Mouse (Mus musculus) ES-E14 (cell line): Measurements from ENCODE around the gene Tmem266. TPM values are rescaled to one million over a fixed set of nuclear protein-coding genes. Genes with fewer than 3 reads are reported as not detected.

Source experiments
- DNase-seq: peaks from one replicate; pipeline ENCODE4 v3.0.0-alpha.2; 2013; ENCODE audit warnings: low read depth, low spot score
- H3K27ac ChIP-seq: 2 replicates; pipeline ENCODE4 v1.5.1; 2012; ENCODE audit warnings: low read depth, mild to moderate bottlenecking, low read length, moderate library complexity, mixed read lengths; ENCODE audit not compliant: poor library complexity, insufficient read depth, severe bottlenecking
- H3K36me3 ChIP-seq: 2 replicates; pipeline ENCODE4 v1.6.1; 2012; ENCODE audit warnings: mild to moderate bottlenecking, low read length, moderate library complexity, mixed read lengths; ENCODE audit not compliant: control insufficient read depth, poor library complexity, insufficient read depth, severe bottlenecking
- H3K4me1 ChIP-seq, 2 experiments: fragments of 150-350 bp in 1 of 2; sonication (generic) in 1 of 2; 2 replicates each; pipeline ENCODE4 v1.6.1; 2012; ENCODE audit warnings: low read length in 2 of 2, mild to moderate bottlenecking in 1 of 2, mixed read lengths in 1 of 2; ENCODE audit not compliant: control insufficient read depth in 2 of 2, insufficient read depth in 2 of 2, poor library complexity in 1 of 2
- H3K4me3 ChIP-seq, 2 experiments: fragments of 150-350 bp in 1 of 2; sonication (generic) in 1 of 2; 2 replicates each; pipeline ENCODE4 v1.5.1; 2012; ENCODE audit warnings: low read length in 2 of 2, low read depth in 1 of 2, mild to moderate bottlenecking in 1 of 2, mixed read lengths in 1 of 2; ENCODE audit not compliant: insufficient read depth in 1 of 2, poor library complexity in 1 of 2, severe bottlenecking in 1 of 2
- H3K9ac ChIP-seq: 2 replicates; pipeline ENCODE4 v1.6.1; 2012; ENCODE audit warnings: low read depth, mild to moderate bottlenecking, low read length, mixed read lengths; ENCODE audit not compliant: poor library complexity, insufficient read depth, severe bottlenecking
- H3K9me3 ChIP-seq: fragments of 150-350 bp; sonication (generic); 2 replicates; pipeline ENCODE4 v1.6.1; 2012; ENCODE audit warnings: low read depth, mild to moderate bottlenecking, low read length; ENCODE audit not compliant: control insufficient read depth, insufficient read depth
- CHD2 ChIP-seq: IDR thresholded peaks from 2 replicates; pipeline ENCODE4 v1.6.1; 2014; ENCODE audit warnings: mild to moderate bottlenecking, low read depth, low read length, inconsistent platforms
- HCFC1 ChIP-seq: IDR thresholded peaks from 2 replicates; pipeline ENCODE4 v1.6.1; 2012; ENCODE audit warnings: low read length, inconsistent platforms, borderline replicate concordance; ENCODE audit not compliant: insufficient read depth
- MAFK ChIP-seq: IDR thresholded peaks from 2 replicates; pipeline ENCODE4 v1.6.1; 2014; ENCODE audit warnings: mild to moderate bottlenecking, low read depth, low read length, inconsistent platforms; ENCODE audit not compliant: insufficient read depth
- ZC3H11A ChIP-seq: IDR thresholded peaks from 2 replicates; pipeline ENCODE4 v1.6.1; 2012; ENCODE audit warnings: low read depth, mild to moderate bottlenecking, inconsistent platforms, low read length, borderline replicate concordance
- ZNF384 ChIP-seq: IDR thresholded peaks from 2 replicates; pipeline ENCODE4 v1.6.1; 2012; ENCODE audit warnings: low read depth, low read length, inconsistent platforms
- in situ Hi-C, 2 experiments: fragments of 600-800 bp; cut with MboI; formaldehyde crosslinking; loops; one replicate each; pipeline ENCODE4 v1.15.1; 2025; ENCODE audit warnings: low sequenced_read_pairs in 2 of 2, inconsistent platforms in 1 of 2; ENCODE audit not compliant: unreplicated experiment in 2 of 2
- total RNA-seq: library from RNA; depleted of rRNA; stranded (reverse); fragments of 300-350 nt; gene quantifications from 2 replicates; pipeline ENCODE4 v1.2.3, GENCODE M21; 2012

The Tmem266 gene
- total RNA-seq, 1 experiment: 0.85 TPM

DNA sequence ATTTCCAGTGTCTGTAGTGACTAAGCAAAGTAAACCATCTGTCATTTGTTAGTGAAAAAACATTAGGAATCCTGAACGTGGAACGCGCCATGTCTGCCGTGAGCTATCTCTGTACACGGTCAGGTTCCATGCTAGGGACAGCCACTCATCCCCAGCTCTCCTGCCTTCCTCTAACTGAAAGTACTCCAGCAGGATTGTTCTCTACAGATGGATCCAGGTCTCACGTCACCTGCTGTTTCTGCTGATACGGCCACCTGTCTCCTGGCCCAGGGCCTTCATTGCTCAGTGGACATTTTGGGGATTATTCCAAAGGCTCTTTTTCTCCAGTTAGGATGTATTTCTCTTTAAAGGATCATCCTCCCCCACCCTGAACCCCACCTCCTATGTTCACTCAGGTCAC, 18.6 kb downstream of the Tmem266 start:
- DNase-seq: no peak
- Histone ChIP-seq H3K9ac (no peak overlapping the region), H3K4me1 (no peaks in the 10 kb centered on the region), H3K36me3 (no peaks in the 10 kb centered on the region), H3K9me3 (no peaks in the 10 kb centered on the region), H3K27ac (no peak overlapping the region), H3K4me3 (no peak overlapping the region)
- in situ Hi-C loops: no loop called here
- no peak for TF ChIP-seq ZC3H11A

DNA sequence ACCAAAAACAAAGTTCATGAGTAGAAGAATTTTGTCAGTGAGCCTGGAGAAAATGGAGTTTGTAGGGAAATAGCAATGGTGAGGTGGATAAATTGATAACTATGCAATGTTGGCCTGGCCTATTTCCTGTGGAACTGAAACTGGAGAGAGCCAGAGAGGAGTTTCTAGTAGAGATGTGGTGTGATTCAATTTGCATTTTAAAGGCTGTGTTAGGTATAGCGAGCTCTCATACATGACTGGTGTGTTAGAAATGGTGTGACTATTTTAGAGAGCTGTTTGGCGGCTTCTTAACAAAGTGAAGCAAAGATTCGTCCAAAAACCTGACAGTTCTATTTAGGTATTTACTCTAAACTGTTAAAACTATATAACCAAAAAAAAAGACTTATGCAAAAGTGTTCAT, 22.0 kb downstream of the Tmem266 start:
- H3K27ac ChIP-seq: no peak overlapping the region

DNA sequence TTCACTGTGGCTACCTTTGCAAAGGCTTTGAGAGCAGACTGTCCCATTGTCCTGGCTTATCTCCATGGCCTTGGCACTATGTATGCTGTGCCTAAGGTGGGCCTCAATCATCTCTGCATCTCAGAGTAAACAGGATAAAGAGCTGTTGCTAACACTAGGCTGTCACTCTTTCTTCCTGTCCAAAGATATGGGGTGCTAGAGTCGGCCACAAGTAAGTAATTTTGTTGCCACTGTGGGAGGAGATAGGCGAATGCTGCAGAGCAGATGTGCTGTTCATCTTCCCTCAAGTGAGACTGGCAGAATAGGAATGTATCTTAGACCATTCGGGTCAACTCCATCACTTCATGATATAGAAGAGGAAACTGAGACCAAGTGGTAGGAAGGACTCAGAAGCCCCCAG, 28.0 kb downstream of the Tmem266 start:
- Histone ChIP-seq H3K4me1 (no peaks in the 10 kb centered on the region), H3K36me3 (no peaks in the 10 kb centered on the region), H3K27ac (no peak overlapping the region), H3K4me3 (no peak overlapping the region), H3K9me3 (no peaks in the 10 kb centered on the region), H3K9ac (no peak overlapping the region)
- in situ Hi-C loops: no loop called here
- no peak for DNase-seq
- TF ChIP-seq HCFC1 (no peak), MAFK (no peak), CHD2 (no peak), ZNF384 (no peak)

More for the DNA sequence above, 22.0 kb downstream of the Tmem266 start:
- Histone ChIP-seq H3K9me3 (no peaks in the 10 kb centered on the region), H3K4me3 (no peak overlapping the region), H3K4me1 (no peaks in the 10 kb centered on the region), H3K36me3 (no peaks in the 10 kb centered on the region), H3K9ac (no peak overlapping the region)
- in situ Hi-C loops: no loop called here
- no peak for TF ChIP-seq CHD2
- no peak for TF ChIP-seq ZNF384
- TF ChIP-seq ZC3H11A: no peak
- no peak for TF ChIP-seq MAFK
- no peak for TF ChIP-seq HCFC1
- DNase-seq: no peak

DNA sequence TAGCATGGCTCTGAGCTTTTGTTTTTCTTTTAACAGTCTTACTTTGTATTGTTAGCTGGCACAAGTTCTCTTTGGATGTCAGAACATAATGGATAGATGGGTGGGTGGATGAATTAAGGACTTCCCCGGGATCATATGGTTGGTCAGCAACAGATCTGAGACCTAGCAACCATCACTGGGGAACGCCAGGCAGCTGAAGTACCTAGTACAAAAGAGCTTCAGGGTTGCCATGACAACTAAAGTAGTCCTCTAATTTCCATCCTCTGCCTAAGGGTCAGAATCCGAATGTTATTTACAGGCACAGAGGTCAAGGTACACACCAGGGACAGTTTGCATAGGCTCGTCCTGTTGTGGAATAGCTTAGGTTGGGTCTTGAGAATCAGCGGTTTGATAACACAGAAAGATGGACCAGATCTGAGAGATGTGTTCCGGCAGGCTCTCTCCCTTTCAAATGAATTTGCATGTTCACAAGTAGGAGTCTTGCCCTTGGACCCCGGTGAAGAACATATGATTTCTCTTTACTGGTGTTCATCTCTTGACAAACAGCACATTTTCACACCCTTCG, 28.6 kb downstream of the Tmem266 start:
- in situ Hi-C loops: no loop called here
- no peak for DNase-seq
- no peaks in the 10 kb centered on the region for H3K36me3 ChIP-seq
- no peaks in the 10 kb centered on the region for H3K9me3 ChIP-seq
- H3K4me1 ChIP-seq: no peaks in the 10 kb centered on the region
- TF ChIP-seq ZNF384: no peak
- TF ChIP-seq MAFK: no peak
- TF ChIP-seq HCFC1: no peak
- no peak for TF ChIP-seq CHD2
- no peak for TF ChIP-seq ZC3H11A
- no peak overlapping the region for H3K27ac ChIP-seq
- H3K4me3 ChIP-seq: no peak overlapping the region
- H3K9ac ChIP-seq: no peak overlapping the region

DNA sequence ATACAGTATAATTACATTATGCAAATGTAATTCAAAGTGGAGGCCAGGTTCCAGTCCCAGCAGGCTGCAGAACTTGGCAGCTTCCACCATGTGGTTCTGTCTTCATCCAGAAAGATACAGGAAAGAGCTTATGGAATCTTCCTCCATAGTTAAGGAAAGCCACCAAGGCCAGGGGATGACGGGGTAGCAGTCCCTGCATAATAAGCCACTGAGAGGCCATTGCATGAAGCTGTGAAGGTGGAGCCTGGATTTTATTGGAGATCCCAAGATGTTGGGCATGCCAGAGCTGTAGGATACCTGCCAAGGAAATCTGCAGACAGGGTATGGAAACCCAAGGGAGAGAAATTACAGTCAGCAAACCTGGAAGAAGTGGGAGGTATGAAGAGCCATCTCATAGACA, 30.5 kb downstream of the Tmem266 start:
- DNase-seq: no peak
- Histone ChIP-seq H3K36me3 (no peaks in the 10 kb centered on the region), H3K4me3 (no peak overlapping the region), H3K27ac (no peak overlapping the region), H3K9me3 (no peaks in the 10 kb centered on the region), H3K9ac (no peak overlapping the region), H3K4me1 (no peaks in the 10 kb centered on the region)
- TF ChIP-seq HCFC1 (no peak), ZNF384 (no peak), CHD2 (no peak), MAFK (no peak), ZC3H11A (no peak)
- in situ Hi-C loops: no loop called here
